Mouse (Mus musculus): ENCODE results near the gene Fam205a3. TPM values are rescaled to one million over a fixed set of nuclear protein-coding genes. Genes with fewer than 3 reads are reported as not detected.
"Not testable (repeated sequence)": the region's sequence is repeated elsewhere in the genome, so short reads cannot be mapped to it uniquely, and the experiment has no call there.

Fam205a3 gene
- not detected for total RNA-seq (2021)
- long read RNA-seq, result 0 reads

GRCm38 (mm10) chr4:42318034-42318433, at the start of gene Fam205a3:
TSS of gene Fam205a3 (plus strand) at chr4:42318334.
- DNase-seq (ENCODE audit: low spot score in 2 of 2), result not testable (repeated sequence)

- not testable (repeated sequence) for DNase-seq (ENCODE audit: low spot score in 2 of 2)
Measured at GRCm38 (mm10) chr4:42293967-42294366, 24.2 kb upstream of the Fam205a3 start, which contains the start of gene Gm21953. TSS of gene Gm21953 (plus strand) at chr4:42294267.

Other genes with a start within 250 kb of the Fam205a3 start
- gene Gm3893, start 227.1 kb upstream of the Fam205a3 start, total RNA-seq (2021), result not detected
- gene Gm13304, start 203.5 kb upstream of the Fam205a3 start, total RNA-seq (2021), result 10 to 100 TPM; 15.7 to 15.8 TPM
- gene Gm13306, start 164.9 kb upstream of the Fam205a3 start, total RNA-seq (2021), result 10 to 100 TPM in 1 of 2 experiments, 1 to 10 TPM in 1; 5.9 to 10.8 TPM
- 1 to 10 TPM in 1 of 2 experiments, under 1 TPM in 1; 0.79 to 4.1 TPM for gene Gm13305, start 149.7 kb upstream of the Fam205a3 start, total RNA-seq (2021)
- gene Gm10600, start 77.7 kb upstream of the Fam205a3 start, total RNA-seq (2021), result 1 to 10 TPM; 4.9 to 5.7 TPM
- not detected for gene Ccl21b, start 62.6 kb upstream of the Fam205a3 start, total RNA-seq (2021)
- gene Gm21953, start 24.1 kb upstream of the Fam205a3 start, total RNA-seq (2021), result not detected
- gene Gm21586, start 121.0 kb downstream of the Fam205a3 start, total RNA-seq (2021), result not detected
- gene Gm2163, start 148.4 kb downstream of the Fam205a3 start, total RNA-seq (2021), result 1 to 10 TPM; 1.6 to 2.3 TPM
- not detected for gene Fam205a2, start 209.8 kb downstream of the Fam205a3 start, total RNA-seq (2021)

Data from layer of hippocampus, adult 18-20 months (tissue).